Mouse (Mus musculus) Patski (cell line): ENCODE measurements around the gene Ccdc134. TPM values are rescaled to one million over a fixed set of nuclear protein-coding genes. Genes with fewer than 3 reads are reported as not detected.

Experiments used
- ATAC-seq: fragments of 100-300 bp; one replicate; pipeline ENCODE4 v1.8.0; 2021
- CTCF ChIA-PET: fragments of 350-600 bp; sonication (Branson Sonifier 250); formaldehyde crosslinking; loops from one replicate; lab custom pipeline; 2022; ENCODE audit warnings: inconsistent platforms; lab: Charles Lee
- POLR2A ChIA-PET: fragments of 350-600 bp; sonication (Branson Sonifier 250); formaldehyde crosslinking; loops from one replicate; lab custom pipeline; 2022; ENCODE audit warnings: antibody characterized with exemption, inconsistent platforms; lab: Charles Lee
- DNase-seq: peaks from one replicate; pipeline ENCODE4 v3.0.0-alpha.2; 2011; ENCODE audit warnings: low read depth, low spot score
- H3K27me3 ChIP-seq: fragments of 371-371 bp; one replicate; pipeline ENCODE4 v1.5.1; 2021
- CTCF ChIP-seq: fragments of 100-300 bp; IDR thresholded peaks from one replicate; pipeline ENCODE4 v1.5.1; 2021
- in situ Hi-C: fragments of 300-500 bp; cut with MboI; formaldehyde crosslinking; loops from 3 replicates; pipeline ENCODE4 v1.11.1; 2018; ENCODE audit warnings: low pct_unique_long_range_greater_than_20kb, mixed read lengths
- polyA plus RNA-seq: library from polyadenylated mRNA; unstranded; gene quantifications from one replicate; pipeline ENCODE4 v1.2.3, GENCODE M21; 2021

Gene Ccdc134
- polyA plus RNA-seq, 1 experiment from 2014 or later: 18.0 TPM

DNA sequence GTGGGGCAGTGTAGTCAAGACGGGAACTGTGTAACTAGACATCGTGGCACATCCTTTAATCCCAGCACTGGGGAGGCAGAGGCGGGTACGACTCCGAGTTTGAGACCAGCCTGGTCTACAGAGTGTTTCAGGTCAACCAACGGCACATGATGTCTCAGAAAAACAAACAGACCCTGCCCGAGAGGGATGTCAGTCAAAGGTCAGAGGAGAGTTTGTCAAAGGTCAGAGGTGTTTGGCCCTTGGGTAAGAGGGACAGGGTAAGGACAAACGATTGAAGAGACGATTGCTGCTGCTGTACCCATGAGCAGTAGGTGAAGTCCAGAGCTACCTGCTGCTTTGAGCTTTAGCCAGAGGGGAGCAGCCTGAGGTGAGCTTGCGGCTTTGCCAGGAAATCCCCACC is 55.9 kb downstream of the Ccdc134 start:
- DNase-seq (no peak), ATAC-seq (no peak)
- ChIA-PET CTCF (interaction anchor here (1.6 to 1.7 kb wide), 2 partner anchors 14 to 123 kb away, joined by 4 read pairs; no protein-coding TSS in a partner anchor), POLR2A (interaction anchor here (1.3 kb wide), 1 partner anchor 36 kb away, joined by 3 read pairs; the partner anchor contains the start of gene Srebf2)
- in situ Hi-C loops: no loop called here
- H3K27me3 ChIP-seq: no peaks in the 10 kb centered on the region
- TF ChIP-seq CTCF: no peak

DNA sequence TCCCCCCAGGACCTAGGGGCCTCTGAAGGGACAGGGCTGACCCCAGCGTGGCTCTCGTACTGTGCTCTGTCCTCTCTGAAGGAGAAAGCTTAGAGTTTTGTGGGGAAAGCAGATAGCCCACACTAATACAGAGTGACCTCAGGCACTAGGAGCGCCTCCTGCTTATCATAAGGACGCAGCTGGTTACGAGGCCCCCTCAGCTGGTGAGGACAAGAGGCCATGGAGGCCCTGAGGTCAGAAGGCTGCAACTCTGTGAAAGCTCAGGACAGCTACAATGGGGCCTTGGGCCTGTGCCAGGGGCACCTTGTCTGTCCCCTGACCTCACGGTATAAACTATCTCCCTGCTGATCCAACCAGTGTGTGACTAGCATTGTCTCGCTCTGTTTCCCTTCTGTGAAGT is 56.5 kb downstream of the Ccdc134 start:
- in situ Hi-C loops: no loop called here
- no peaks in the 10 kb centered on the region for H3K27me3 ChIP-seq
- DNase-seq (no peak), ATAC-seq (peak; percentile 25)
- ChIA-PET POLR2A (interaction anchor here (1.3 kb wide), 1 partner anchor 37 kb away, joined by 3 read pairs; the partner anchor contains the start of gene Srebf2), CTCF (interaction anchor here (1.6 to 1.7 kb wide), 2 partner anchors 14 to 123 kb away, joined by 4 read pairs; no protein-coding TSS in a partner anchor)
- no peak for TF ChIP-seq CTCF

DNA sequence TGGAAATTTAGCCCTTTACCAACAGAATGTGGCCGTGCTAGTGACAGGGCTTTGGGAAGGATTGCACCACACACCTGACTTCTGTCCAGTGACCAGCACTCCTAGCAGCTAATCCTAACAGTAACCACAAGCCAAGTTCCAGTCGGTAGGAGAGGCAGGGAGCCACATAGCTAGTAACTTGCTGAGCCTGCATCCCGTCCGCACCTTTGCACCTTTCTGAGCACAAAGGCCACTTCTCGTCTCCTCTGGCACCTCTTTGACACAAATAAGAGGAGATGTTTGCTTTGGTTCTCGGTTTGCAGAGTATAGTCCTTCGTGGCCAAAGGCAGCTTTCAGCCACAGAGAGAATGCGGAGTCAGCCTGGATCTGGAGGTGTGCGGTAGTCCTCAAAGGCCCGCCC is 56.9 kb downstream of the Ccdc134 start:
- peak; percentile 2 for ATAC-seq
- ChIA-PET CTCF (interaction anchor here (1.6 to 1.7 kb wide), 2 partner anchors 15 to 124 kb away, joined by 4 read pairs; no protein-coding TSS in a partner anchor), POLR2A (interaction anchor here (1.3 kb wide), 1 partner anchor 37 kb away, joined by 3 read pairs; the partner anchor contains the start of gene Srebf2)
- TF ChIP-seq CTCF: no peak
- no peaks in the 10 kb centered on the region for H3K27me3 ChIP-seq
- no peak for DNase-seq
- in situ Hi-C loops: no loop called here

DNA sequence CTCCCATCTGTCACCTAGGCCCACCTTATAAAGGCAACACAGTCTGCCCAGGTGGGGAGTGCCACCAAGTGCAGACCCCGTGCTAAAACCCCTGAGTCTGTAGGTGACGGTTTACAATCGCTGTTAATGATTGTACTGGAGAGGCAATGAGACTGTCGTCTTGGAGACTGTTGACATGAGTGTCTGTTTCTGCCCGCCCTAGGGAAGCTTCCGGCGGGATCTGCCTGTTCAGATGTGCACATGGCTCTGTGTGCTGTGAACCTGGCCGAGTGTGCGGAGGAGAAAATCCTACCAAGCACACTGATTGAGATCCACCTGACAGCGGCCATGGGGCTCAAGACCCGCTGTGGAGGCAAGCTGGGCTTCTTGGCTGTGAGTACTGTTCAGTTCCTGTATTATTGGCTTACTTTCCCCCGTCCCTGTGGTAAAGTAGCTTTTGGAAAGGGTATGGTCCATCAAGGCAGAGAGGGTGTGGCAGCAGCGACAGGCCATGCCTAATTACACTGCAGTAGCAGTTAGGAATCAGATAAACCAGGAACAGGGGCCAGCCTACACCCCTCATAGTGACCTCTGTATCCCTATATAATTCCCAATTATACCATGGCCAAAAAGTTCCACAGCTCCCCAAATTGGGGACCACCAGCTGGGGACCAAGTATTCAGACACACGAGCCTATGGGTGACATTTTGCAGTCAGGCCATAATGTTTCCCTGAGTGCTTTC is 57.5 kb downstream of the Ccdc134 start:
- H3K27me3 ChIP-seq: no peaks in the 10 kb centered on the region
- in situ Hi-C loops: no loop called here
- DNase-seq (no peak), ATAC-seq (no peak)
- no peak for TF ChIP-seq CTCF
- CTCF ChIA-PET: interaction anchor here (1.4 to 1.7 kb wide), 3 partner anchors 10 to 124 kb away, joined by 3 to 4 read pairs (median 4); no protein-coding TSS in a partner anchor
- POLR2A ChIA-PET: no interaction called here

DNA sequence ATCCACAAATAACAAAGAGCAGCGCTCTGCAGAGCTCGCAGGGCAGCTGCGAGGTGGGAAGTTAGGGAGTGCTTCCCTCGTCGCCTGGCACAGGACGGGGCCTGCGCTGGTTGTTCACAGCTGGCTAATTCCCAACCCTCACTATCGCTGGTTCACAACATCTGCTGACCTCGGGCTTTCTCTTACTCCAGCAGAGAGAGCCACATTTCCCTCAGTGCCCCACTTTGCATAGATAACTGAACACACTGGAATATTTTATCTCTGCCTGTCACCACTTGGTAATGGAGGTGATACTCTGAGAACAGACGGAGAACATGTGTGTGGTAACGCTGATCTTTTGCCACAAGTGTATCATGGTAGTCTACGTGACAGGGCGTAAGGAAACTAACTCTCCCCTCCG is 58.4 kb downstream of the Ccdc134 start:
- in situ Hi-C loops: no loop called here
- DNase-seq (no peak), ATAC-seq (no peak)
- no peak for TF ChIP-seq CTCF
- CTCF ChIA-PET: interaction anchor here (1.4 to 1.6 kb wide), 2 partner anchors 9 to 20 kb away, joined by 3 read pairs; no protein-coding TSS in a partner anchor
- H3K27me3 ChIP-seq: no peaks in the 10 kb centered on the region
- POLR2A ChIA-PET: no interaction called here

DNA sequence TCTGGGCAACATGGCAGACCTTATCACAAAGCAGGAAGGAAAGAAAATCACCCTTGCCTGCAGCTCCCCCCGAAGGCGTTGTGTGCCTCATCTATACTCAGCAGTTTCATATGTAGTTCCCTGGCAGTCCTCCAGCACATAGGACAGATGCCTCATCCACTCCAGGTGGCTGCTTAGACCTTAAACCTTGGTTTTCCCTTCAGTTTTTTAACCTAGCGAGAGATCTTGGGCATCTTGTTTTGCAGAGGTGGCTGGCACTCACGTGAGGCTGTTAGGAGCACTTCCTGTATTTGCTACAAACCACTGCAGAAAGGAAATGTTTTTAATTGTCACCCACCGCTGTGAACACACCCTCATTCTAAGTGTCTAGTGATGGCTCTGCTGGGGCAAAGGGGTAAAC is 59.2 kb downstream of the Ccdc134 start:
- in situ Hi-C loops: no loop called here
- no peak for DNase-seq
- ChIA-PET CTCF (interaction anchor here (1.4 to 1.6 kb wide), 2 partner anchors 8 to 21 kb away, joined by 3 read pairs; no protein-coding TSS in a partner anchor), POLR2A (no interaction called here)
- no peaks in the 10 kb centered on the region for H3K27me3 ChIP-seq
- ATAC-seq: no peak
- no peak for TF ChIP-seq CTCF

DNA sequence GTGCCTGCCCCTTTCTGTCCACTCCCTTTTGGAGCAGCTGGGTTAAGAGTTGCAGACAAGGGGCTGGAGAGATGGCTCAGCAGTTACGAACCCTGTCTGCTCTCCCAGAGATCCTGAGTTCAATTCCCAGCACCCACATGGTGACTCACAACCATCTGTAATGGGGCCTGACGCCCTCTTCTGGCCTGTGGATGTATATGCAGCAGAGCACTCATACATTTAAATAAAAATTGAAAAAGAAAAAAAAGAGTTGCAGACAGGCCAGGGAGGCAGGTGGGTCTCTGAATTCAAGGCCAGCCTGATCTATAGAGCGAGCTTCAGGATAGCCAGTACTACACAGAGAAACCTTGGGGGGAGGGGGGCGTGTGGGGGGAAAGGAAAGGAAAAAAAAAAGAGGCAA is 59.7 kb downstream of the Ccdc134 start:
- ChIA-PET CTCF (interaction anchor here (1.6 kb wide), 1 partner anchor 22 kb away, joined by 3 read pairs; no protein-coding TSS in a partner anchor), POLR2A (no interaction called here)
- ATAC-seq (no peak), DNase-seq (no peak)
- in situ Hi-C loops: no loop called here
- H3K27me3 ChIP-seq: no peaks in the 10 kb centered on the region
- TF ChIP-seq CTCF: no peak

DNA sequence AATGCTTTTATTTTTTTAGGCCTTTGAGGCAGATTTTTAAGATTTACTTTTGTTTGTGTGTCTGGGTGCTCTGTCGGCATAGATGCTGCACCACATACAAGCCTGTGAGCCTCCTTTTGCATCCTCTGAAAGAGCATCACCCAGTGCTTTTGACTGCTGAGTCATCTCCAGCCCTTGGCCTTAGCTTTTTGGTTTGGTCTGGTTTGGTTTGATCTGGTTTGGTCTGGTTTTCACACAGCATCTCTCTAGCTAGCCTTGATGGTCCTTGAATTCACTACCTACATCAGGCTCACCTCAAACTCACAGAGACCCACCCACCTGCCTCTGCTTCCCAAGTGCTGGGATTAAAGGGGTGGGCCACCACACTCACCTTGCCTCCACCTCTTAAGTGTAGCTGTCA is 60.2 kb downstream of the Ccdc134 start:
- DNase-seq: no peak
- no peak for ATAC-seq
- TF ChIP-seq CTCF: no peak
- in situ Hi-C loops: no loop called here
- H3K27me3 ChIP-seq: no peaks in the 10 kb centered on the region
- CTCF ChIA-PET: interaction anchor here (1.2 to 1.5 kb wide), 2 partner anchors 19 to 43 kb away, joined by 3 read pairs; no protein-coding TSS in a partner anchor
- POLR2A ChIA-PET: no interaction called here

DNA sequence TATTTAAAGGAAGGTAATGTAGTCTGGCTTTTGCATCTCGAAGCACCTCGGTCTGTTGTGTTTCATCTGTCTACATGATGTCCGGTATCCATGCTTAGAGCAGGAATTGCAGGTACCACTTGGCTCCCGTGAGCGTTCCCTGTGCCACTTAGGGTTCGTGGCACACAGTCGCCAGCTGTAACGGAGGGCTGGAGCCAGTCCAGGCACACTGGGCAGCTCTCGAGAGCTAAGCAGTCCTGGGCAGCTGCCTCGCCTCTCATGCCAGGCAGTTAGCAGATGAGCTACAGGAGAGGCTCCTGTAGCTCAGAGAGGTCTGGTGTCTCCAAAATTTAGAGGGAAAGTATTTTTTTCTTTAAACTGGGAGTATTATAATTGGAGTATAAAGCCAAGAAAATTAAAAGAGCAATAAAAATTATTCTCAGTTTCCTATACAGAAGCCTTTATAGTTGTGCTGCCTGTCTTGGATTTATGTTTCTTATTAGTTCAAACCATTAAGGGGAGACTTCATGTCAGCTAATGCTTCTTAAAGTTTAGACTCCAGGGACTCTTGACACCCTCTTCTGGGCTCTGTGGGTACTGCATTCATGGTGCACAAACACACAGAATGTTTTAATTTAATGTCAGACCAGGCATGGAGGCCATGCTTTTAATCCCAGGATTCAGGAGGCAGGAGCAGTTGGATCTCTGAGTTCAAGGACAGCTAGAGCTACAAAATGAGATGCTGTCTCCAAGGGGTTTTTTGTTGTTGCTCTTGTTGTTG is 60.9 kb downstream of the Ccdc134 start:
- POLR2A ChIA-PET: no interaction called here
- DNase-seq (no peak), ATAC-seq (no peak)
- no peaks in the 10 kb centered on the region for H3K27me3 ChIP-seq
- CTCF ChIA-PET: interaction anchor here (0.8 to 2.1 kb wide), 8 partner anchors 8 to 47 kb away, joined by 3 to 9 read pairs (median 3); partner anchors contain the start of gene Srebf2
- in situ Hi-C loops: no loop called here
- no peak for TF ChIP-seq CTCF

Other genes starting within 250 kb of the Ccdc134 start
- 154 TPM for gene Polr3h, start 201.7 kb upstream of the Ccdc134 start, polyA plus RNA-seq
- 24.9 TPM for gene Csdc2, start 191.2 kb upstream of the Ccdc134 start, polyA plus RNA-seq
- 97.0 TPM for gene Pmm1, start 167.0 kb upstream of the Ccdc134 start, polyA plus RNA-seq
- not detected for gene 1700029P11Rik, start 147.4 kb upstream of the Ccdc134 start, polyA plus RNA-seq
- gene Xrcc6, start 140.1 kb upstream of the Ccdc134 start, polyA plus RNA-seq: 48.0 TPM
- 57.0 TPM for gene Desi1, start 94.1 kb upstream of the Ccdc134 start, polyA plus RNA-seq
- 120 TPM for gene Snu13, start 80.3 kb upstream of the Ccdc134 start, polyA plus RNA-seq
- not detected for gene 4930407I10Rik, start 68.8 kb upstream of the Ccdc134 start, polyA plus RNA-seq
- not detected for gene Mei1, start 57.9 kb upstream of the Ccdc134 start, polyA plus RNA-seq
- 84.6 TPM for gene Srebf2, start 19.3 kb downstream of the Ccdc134 start, polyA plus RNA-seq
- 0.09 TPM for gene Shisa8, start 84.9 kb downstream of the Ccdc134 start, polyA plus RNA-seq
- 0.03 TPM for gene Tnfrsf13c, start 96.4 kb downstream of the Ccdc134 start, polyA plus RNA-seq
- 17.7 TPM for gene Cenpm, start 116.8 kb downstream of the Ccdc134 start, polyA plus RNA-seq
- not detected for gene 1500009C09Rik, start 124.5 kb downstream of the Ccdc134 start, polyA plus RNA-seq
- 2.0 TPM for gene Sept3, start 147.0 kb downstream of the Ccdc134 start, polyA plus RNA-seq
- not detected for gene Wbp2nl, start 171.0 kb downstream of the Ccdc134 start, polyA plus RNA-seq
- gene Naga, start 211.0 kb downstream of the Ccdc134 start, polyA plus RNA-seq: 123 TPM
- 0.27 TPM for gene Pheta2, start 211.0 kb downstream of the Ccdc134 start, polyA plus RNA-seq
- 185 TPM for gene Smdt1, start 211.0 kb downstream of the Ccdc134 start, polyA plus RNA-seq
- gene Ndufa6, start 226.4 kb downstream of the Ccdc134 start, polyA plus RNA-seq: 493 TPM